Mouse (Mus musculus) left cerebral cortex, adult 9 months (tissue): Measurements from ENCODE around the gene Cxcr5.
"Not testable (repeated sequence)": the region's sequence is repeated elsewhere in the genome, so short reads cannot be mapped to it uniquely, and the experiment has no call there.

Experiments
- DNase-seq, 2 experiments: peaks; one replicate each; pipeline ENCODE4 v3.0.0; 2022; ENCODE audit warnings: low spot score in 2 of 2

Cxcr5 gene

GRCm38 (mm10) chr9:44587262-44588160 is 25.8 kb upstream of the Cxcr5 start:
- no peak for DNase-seq

DNA sequence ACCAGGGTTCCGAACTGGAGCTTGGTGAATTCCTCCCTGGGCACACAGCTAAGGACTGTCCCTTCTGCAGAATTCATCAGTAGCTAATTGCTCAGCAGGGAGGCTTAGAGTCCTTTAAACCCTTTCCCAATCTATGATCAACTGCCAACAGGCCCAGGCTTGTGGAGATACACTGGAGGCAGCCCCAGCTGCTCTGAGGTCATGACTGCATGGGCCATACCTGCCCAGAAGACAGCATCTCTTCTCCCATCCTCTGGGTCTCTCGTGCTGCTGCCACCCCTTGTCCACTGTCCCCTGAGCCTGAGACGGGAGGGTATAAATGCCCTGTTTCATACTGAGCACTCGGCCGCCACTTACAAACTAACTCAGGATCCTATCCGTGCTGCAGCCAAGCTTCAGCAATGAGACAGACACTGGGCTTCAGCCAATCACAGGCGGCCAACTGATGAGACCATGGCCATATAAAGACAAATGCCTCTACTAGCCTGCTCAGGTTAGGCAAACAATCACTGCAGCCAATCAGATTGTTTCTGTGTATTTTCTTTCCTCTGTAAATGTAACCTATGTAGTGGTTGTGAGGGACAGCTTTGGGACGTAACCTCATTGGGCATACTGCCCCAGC is 25.1 kb upstream of the Cxcr5 start:
- DNase-seq, result no peak

- no peak for DNase-seq
Measured at GRCm38 (mm10) chr9:44582390-44582789, 20.7 kb upstream of the Cxcr5 start.

DNA sequence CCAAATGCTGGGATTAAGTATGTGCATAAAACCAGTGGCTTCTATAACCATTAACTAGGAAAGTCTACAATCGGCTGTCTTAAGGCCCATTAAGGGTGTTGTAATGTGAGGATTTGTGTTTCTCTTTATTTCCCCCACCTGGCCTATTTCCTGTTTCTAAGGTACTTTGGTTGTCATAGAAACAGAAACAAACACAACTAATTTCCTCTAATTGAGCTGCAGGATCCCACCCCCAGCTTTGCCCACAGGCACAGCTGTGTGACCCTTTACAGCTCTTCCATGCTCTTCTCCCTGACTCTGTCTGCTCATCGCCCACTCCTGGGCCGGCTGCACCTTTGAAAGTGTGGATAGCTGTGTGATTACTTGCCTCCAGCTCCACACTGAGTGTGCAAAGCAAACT is 19.7 kb upstream of the Cxcr5 start:
- no peak for DNase-seq

DNA sequence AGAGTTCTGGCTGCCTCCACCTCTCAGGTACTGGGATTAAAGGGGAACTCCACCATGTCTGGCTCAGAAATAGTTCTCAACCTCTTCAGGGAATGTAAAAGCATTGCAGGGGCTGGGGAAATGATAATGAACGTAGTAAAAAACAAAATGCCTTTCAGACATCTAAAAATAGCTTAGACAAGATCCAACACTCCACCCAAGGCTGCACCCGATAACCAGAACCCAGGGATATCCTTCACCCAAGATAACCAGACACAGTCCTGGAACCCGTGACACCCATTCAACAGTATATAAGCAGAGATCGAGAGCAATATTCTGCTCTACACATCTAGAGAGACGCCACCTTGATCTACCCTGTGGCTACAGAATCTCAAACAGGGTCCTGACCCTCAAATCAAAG is 18.4 kb upstream of the Cxcr5 start:
- DNase-seq, result no peak

GRCm38 (mm10) chr9:44579392-44579791 is 17.7 kb upstream of the Cxcr5 start:
- peak in 1 of 2 experiments; percentile 14 for DNase-seq

GRCm38 (mm10) chr9:44576046-44576445 is 14.4 kb upstream of the Cxcr5 start:
- not testable (repeated sequence) for DNase-seq

DNA sequence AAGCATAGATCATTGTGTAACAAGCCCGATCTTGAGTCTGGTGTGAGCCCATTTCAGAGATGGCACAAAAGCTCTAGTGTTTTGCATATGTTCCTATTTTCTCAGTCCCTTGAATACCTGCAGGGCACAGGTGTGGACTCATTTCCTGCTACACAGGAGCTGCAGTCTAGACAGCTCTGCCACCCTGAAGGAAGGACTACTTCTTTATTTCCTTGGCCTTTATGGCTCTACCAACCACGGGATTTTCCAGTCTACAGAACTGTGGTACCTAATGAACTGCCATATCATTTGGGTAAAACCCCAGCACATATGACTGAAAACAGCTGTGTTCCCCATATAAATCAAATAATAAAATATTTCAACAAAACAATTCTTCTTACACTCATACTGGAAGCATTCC is 13.4 kb upstream of the Cxcr5 start:
- DNase-seq, result no peak

DNA sequence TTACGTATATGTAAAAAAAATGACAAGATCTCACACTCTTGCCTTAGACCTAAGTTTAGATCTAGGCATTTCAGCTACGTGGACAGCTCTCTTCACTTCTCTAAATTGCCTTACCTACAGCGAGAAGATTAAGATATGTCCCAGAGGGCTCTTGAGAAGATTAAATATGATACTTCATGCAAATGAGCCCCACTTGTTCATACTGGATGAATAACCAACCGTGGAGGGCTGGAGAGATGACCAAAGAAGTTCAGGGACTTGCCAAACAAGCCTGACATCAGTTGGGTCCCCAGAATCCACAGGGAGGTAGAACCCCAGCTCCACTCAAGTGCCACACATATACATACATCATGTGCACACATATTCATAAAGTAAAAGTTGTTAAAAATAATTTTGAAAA is 11.6 kb upstream of the Cxcr5 start:
- no peak for DNase-seq

DNA sequence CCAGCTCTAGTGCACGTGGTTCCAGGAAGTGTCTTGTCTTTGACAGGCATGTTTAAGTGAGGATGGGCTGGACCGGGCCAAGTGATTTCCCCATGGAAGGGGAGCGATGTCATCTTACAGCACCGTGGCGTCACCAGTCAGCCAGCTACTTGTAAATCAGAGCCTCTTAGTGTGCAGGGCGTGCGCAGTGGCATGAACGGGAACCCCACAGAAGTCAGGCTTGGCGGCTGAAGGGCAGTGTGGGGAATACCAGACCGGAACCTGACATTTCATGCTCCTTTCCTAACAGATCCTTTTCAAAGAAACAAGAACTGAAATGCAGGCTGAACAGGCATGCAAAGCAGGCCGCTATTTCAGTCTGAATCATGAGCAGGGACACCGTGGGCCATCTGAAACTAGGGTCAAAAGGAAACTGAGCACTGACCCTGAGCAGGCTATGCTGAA is 9.3 kb upstream of the Cxcr5 start:
- DNase-seq, result peak in 1 of 2 experiments; percentile 12

- no peak for DNase-seq
Measured at GRCm38 (mm10) chr9:44568083-44568455, 6.4 kb upstream of the Cxcr5 start.

DNA sequence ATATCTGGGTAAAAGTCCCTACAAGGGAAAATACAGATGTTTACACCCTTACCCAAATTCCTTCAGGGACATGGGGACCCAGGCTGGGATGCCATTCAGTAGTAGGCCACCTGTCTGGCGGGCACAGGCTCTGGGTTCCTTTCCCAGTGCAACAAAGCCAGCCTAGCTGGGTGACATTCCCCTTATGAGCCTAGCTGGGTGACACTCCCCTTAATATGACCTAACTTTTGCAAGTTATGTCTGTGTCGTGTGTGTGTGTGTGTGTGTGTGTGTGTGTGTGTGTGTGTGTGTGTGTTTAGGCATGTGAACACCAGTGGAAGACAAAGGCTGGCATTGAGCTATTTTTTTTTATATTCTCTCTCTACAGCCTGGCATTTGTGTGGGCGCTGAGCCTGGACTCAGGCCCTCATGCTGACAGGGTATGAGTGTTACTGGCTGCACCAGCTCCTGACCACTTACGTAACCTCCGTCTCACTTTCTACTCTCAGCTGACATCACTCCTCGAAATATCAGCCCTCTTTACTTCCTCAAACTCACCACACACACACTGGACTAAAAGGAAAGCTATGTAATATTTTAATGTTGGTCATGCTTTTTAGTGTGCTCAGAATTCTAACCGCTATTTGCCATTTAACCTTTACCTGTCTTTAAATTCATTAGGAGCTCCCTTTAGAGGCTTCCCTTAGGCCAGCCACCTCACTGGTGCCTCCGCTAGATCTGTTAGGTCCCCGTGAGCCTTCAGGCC is 5.8 kb upstream of the Cxcr5 start:
- DNase-seq, result peak in 1 of 2 experiments; percentile 15

DNA sequence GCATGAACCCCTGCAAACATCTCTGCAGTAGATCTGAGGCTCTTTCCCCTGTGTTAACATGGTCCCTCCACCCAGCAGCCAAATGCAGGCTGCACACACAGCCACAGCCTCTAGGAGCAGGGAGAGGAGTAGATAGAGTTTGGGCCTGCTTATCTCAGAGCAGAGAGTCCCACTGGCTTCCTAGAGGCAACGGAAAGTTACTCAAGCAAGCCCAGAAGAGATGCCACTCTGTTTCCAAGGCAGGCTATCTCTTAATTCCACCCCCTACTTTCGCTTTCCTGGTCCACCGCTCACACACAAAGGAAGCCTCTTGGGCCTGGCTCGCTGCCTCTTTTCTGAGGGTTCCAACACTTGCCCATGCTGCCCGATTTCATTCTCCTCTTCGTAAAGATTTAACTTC is 3.7 kb upstream of the Cxcr5 start:
- DNase-seq, result no peak

- no peak for DNase-seq
Measured at GRCm38 (mm10) chr9:44562936-44563335, 1.3 kb upstream of the Cxcr5 start.

DNA sequence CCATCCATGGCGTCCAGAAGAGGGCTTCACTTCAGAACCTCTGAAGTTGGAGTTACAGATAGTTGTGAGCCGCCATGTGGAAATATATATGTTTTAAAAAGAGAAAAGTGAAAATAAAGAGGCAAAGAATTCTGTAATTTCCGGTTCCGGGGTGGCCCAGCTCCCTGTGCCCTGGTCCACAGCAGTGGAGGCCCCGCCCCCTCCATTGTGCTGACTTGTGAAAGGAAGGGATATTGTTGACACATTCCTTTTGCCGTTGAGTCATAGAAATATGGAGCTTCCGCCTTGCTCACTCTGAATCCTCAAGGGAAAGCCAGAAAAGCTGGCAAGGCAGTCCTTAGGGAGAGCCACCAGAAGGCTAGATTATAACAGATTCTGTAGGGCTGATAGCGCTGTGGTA is 9.5 kb downstream of the Cxcr5 start:
- no peak for DNase-seq

- DNase-seq, result no peak
Measured at GRCm38 (mm10) chr9:44551138-44551537, 10.5 kb downstream of the Cxcr5 start.

- DNase-seq, result no peak
Measured at GRCm38 (mm10) chr9:44548412-44549152, 13.1 kb downstream of the Cxcr5 start.

DNA sequence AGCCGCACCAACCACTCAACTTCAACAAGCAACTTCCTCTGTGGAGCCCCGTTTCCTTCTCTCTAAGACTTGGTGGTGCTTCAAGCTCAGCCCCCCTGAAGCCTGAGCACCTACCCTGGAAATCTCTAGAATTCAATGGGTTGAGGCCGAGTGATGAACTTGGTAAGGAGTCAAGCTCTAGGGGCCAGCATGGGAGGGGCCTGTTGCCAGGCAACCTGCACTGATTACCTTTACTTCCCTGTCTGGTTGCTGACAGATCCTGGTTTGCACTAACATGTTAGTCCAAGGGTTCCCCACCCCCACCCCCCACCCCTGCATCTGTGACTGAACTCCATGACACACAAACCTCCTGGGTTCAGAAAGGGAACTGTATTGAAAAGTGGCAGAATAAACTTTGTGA is 16.7 kb downstream of the Cxcr5 start:
- DNase-seq, result no peak

- no peak for DNase-seq
Measured at GRCm38 (mm10) chr9:44542364-44542763, 19.3 kb downstream of the Cxcr5 start.

DNA sequence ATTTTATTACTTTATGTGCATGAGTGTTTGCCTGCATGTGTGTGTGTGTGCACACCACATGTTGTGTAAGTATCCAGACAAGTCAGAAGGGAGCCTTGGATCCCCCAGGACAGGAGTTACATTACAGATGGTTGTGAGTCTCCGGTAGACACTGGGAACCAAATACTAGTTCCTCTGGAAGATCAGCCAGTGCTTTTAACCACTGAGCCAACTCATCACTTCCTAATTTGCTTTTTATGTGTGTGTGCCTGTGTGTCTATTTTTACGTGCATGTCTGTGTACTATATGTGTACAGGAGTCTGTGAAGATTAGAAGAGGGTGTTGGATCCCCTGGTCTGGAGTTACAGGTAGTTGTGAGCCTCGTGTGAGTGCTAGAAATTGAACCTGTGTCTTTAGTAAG is 21.0 kb downstream of the Cxcr5 start:
- no peak for DNase-seq

- no peak for DNase-seq
Measured at GRCm38 (mm10) chr9:44539816-44540421, 21.8 kb downstream of the Cxcr5 start.
